ENCODE assay signal across 14 mouse cellular contexts in the genomic region with DNA sequence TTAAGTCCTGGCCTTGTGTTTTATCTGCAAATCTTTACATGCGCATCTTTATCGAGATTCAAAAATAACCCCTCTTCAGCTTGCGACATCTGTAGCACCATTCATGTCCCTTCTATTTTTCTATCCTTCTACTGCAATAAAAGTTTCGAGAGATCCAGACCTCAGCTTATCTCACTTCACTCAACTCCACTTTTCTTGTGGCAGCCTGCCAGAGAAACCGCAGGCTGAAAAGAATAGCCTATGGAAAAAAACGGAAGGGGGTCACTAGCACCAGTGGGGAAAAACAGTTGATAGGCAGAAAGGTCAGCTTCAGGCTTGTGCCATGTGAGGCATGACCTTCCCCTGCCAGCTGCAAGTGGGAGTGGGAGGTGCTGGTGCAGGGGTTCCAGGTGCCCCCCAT. TPM values are rescaled to one million over a fixed set of nuclear protein-coding genes. Genes with fewer than 3 reads are reported as not detected.
DNase-seq lines count a peak whose midpoint lies in the region; ATAC-seq and TF ChIP-seq lines count a peak whose summit lies in the region.
"Had no signal": no experiment of that assay in that cellular context is flagged by ENCODE, and none has a peak within 500 bp of the region (broad histone marks: within the 10 kb centered on the region; RNA-seq: fewer than 3 reads in every experiment).

No protein-coding gene starts in this region.

- no peak for TF ChIP-seq CTCF in heart, postnatal 0 days (IDR thresholded peaks at IDR 0.05; ENCODE audit: low read depth)

- DNase-seq in forebrain, embryonic 10.5 days (ENCODE audit: extremely low spot score, low spot score) = no peak
- no peak for DNase-seq in heart, postnatal 0 days (ENCODE audit: low spot score)
- DNase-seq in heart, adult 11 months = no peak
- peak; percentile 49 for DNase-seq in retina, postnatal 1 day
- no peak for DNase-seq in retina, embryonic 14.5 days (ENCODE audit: low spot score)
- no peak for DNase-seq in left cerebral cortex, postnatal 4 days
- DNase-seq: cerebellum, adult 8-10 months; embryo, embryonic 11 days; kidney, postnatal 25 days; right cerebral cortex, adult 18-20 months had no signal

- no peak overlapping the region for H3K4me3 ChIP-seq in forebrain, embryonic 10.5 days
- no peak overlapping the region for H3K4me3 ChIP-seq in forebrain, embryonic 15.5 days
- H3K4me3 ChIP-seq in heart, postnatal 0 days (ENCODE audit: low read depth, low read length) = no peak overlapping the region
- no peak overlapping the region for H3K4me3 ChIP-seq in neural tube, embryonic 15.5 days (replicated peaks)
- H3K4me3 ChIP-seq: hindbrain, embryonic 12.5 days; intestine, embryonic 15.5 days had no signal

- peaks cover 70% of the 10 kb centered on the region for H3K4me1 ChIP-seq in forebrain, embryonic 10.5 days
- peaks cover 22% of the 10 kb centered on the region for H3K4me1 ChIP-seq in forebrain, embryonic 15.5 days
- H3K4me1 ChIP-seq in heart, postnatal 0 days (ENCODE audit: control insufficient read depth, insufficient read depth) = peaks cover 29% of the 10 kb centered on the region
- peaks cover 7% of the 10 kb centered on the region for H3K4me1 ChIP-seq in neural tube, embryonic 15.5 days
- H3K4me1 ChIP-seq: intestine, embryonic 15.5 days had no signal

- no peak overlapping the region for H3K9ac ChIP-seq in forebrain, embryonic 15.5 days (replicated peaks)
- H3K9ac ChIP-seq in heart, postnatal 0 days (replicated peaks; ENCODE audit: low read depth, low read length) = no peak overlapping the region
- H3K9ac ChIP-seq in neural tube, embryonic 15.5 days (replicated peaks) = no peak overlapping the region
- H3K9ac ChIP-seq: hindbrain, embryonic 12.5 days; intestine, embryonic 15.5 days had no signal

- intact Hi-C loops in left cerebral cortex, postnatal 4 days (cut with DNase I) = no loop called here

- H3K27ac ChIP-seq in forebrain, embryonic 10.5 days = peak overlapping the region; percentile 65; the same call in 1 of the 2 replicates
- H3K27ac ChIP-seq in forebrain, embryonic 15.5 days (replicated peaks) = no peak overlapping the region
- no peak overlapping the region for H3K27ac ChIP-seq in heart, postnatal 0 days (ENCODE audit: low read depth)
- no peak overlapping the region for H3K27ac ChIP-seq in neural tube, embryonic 15.5 days (replicated peaks)
- H3K27ac ChIP-seq: hindbrain, embryonic 12.5 days; intestine, embryonic 15.5 days had no signal

- H3K4me2 ChIP-seq in forebrain, embryonic 15.5 days (replicated peaks) = no peak overlapping the region
- peak overlapping the region; percentile 11; the same call in 1 of the 2 replicates for H3K4me2 ChIP-seq in heart, postnatal 0 days (ENCODE audit: low read depth, low read length)
- no peak overlapping the region for H3K4me2 ChIP-seq in neural tube, embryonic 15.5 days
- H3K4me2 ChIP-seq: hindbrain, embryonic 12.5 days; intestine, embryonic 15.5 days had no signal

- TF ChIP-seq EP300 in heart, postnatal 0 days (IDR thresholded peaks at IDR 0.05; ENCODE audit: low read depth) = no peak

- no peak for ATAC-seq in forebrain, embryonic 15.5 days (replicated peaks)
- no peak for ATAC-seq in heart, postnatal 0 days (ENCODE audit: insufficient read depth, low read depth)
- no peak for ATAC-seq in neural tube, embryonic 15.5 days (ENCODE audit: low FRiP score)
- ATAC-seq: intestine, embryonic 15.5 days had no signal

- 65% methylated on average over 6 of the region's 6 CpGs for WGBS in forebrain, embryonic 10.5 days
- WGBS in forebrain, embryonic 15.5 days = 30% methylated on average over 6 of the region's 6 CpGs
- 6% methylated on average over 6 of the region's 6 CpGs for WGBS in heart, postnatal 0 days
- WGBS in neural tube, embryonic 15.5 days = 55% methylated on average over 6 of the region's 6 CpGs

- H3K36me3 ChIP-seq in forebrain, embryonic 10.5 days (replicated peaks) = no peaks in the 10 kb centered on the region
- no peaks in the 10 kb centered on the region for H3K36me3 ChIP-seq in forebrain, embryonic 15.5 days
- no peaks in the 10 kb centered on the region for H3K36me3 ChIP-seq in heart, postnatal 0 days (replicated peaks; ENCODE audit: control insufficient read depth, insufficient read depth, low read length)
- H3K36me3 ChIP-seq in neural tube, embryonic 15.5 days = no peaks in the 10 kb centered on the region
- H3K36me3 ChIP-seq: hindbrain, embryonic 12.5 days; intestine, embryonic 15.5 days had no signal

- H3K9me3 ChIP-seq in forebrain, embryonic 10.5 days = no peaks in the 10 kb centered on the region
- H3K9me3 ChIP-seq in forebrain, embryonic 15.5 days = no peaks in the 10 kb centered on the region
- no peaks in the 10 kb centered on the region for H3K9me3 ChIP-seq in heart, postnatal 0 days (replicated peaks; ENCODE audit: control insufficient read depth, low read length)
- no peaks in the 10 kb centered on the region for H3K9me3 ChIP-seq in neural tube, embryonic 15.5 days (replicated peaks)
- H3K9me3 ChIP-seq: hindbrain, embryonic 12.5 days; intestine, embryonic 15.5 days had no signal

- H3K27me3 ChIP-seq in forebrain, embryonic 10.5 days (ENCODE audit: poor library complexity, severe bottlenecking) = no peaks in the 10 kb centered on the region
- no peaks in the 10 kb centered on the region for H3K27me3 ChIP-seq in forebrain, embryonic 15.5 days
- H3K27me3 ChIP-seq in heart, postnatal 0 days (ENCODE audit: control insufficient read depth, insufficient read depth, low read length) = no peaks in the 10 kb centered on the region
- no peaks in the 10 kb centered on the region for H3K27me3 ChIP-seq in neural tube, embryonic 15.5 days (replicated peaks)
- H3K27me3 ChIP-seq: hindbrain, embryonic 12.5 days; intestine, embryonic 15.5 days had no signal

RNA-seq across cellular contexts. Expression of gene Creb5, which starts 21.6 kb away (rescaled TPM):
- 22.9 and 24.5 TPM in 2 replicates for polyA plus RNA-seq in forebrain, embryonic 10.5 days (2016; fragmentation: Nextera tagmentation; extraction: Ambion mirVana)
- polyA plus RNA-seq in forebrain, embryonic 15.5 days (2015; fragmentation: Nextera tagmentation; extraction: Ambion mirVana) = 14.5 and 18.3 TPM in 2 replicates
- 17.8 and 31.8 TPM in 2 replicates for total RNA-seq in heart, postnatal 0 days (2014; rRNA removed; ENCODE audit: low replicate concordance)
- 11.6 and 13.5 TPM in 2 replicates for polyA plus RNA-seq in heart, postnatal 0 days (2015; fragmentation: Nextera tagmentation; extraction: Ambion mirVana)
- 5.7 TPM in 2 replicates for polyA plus RNA-seq in neural tube, embryonic 15.5 days (2015; fragmentation: Nextera tagmentation; extraction: Ambion mirVana)
- 1 to 10 TPM; 4.2 to 5.4 TPM for total RNA-seq in left cerebral cortex, postnatal 4 days (2021)
